Mouse (Mus musculus) liver, embryonic 13.5 days (tissue): ENCODE measurements around the gene Sptb. TPM values are rescaled to one million over a fixed set of nuclear protein-coding genes. Genes with fewer than 3 reads are reported as not detected.

Experiments used
- ATAC-seq: fragments of 200-750 bp; cut with Nextera tagmentation; 2 replicates; pipeline ENCODE4 v1.8.0; 2017; ENCODE audit warnings: low read depth, mild to moderate bottlenecking, moderate number of reproducible peaks, moderate library complexity
- DNase-seq: peaks from one replicate; pipeline ENCODE4 v3.0.0; 2022
- H3K27ac ChIP-seq: fragments of 300-500 bp; sonication (generic); 2 replicates; pipeline ENCODE4 v1.5.1; 2015; ENCODE audit warnings: moderate library complexity, mild to moderate bottlenecking, inconsistent platforms
- H3K27me3 ChIP-seq: fragments of 300-500 bp; sonication (generic); 2 replicates; pipeline ENCODE4 v1.6.1; 2015; ENCODE audit warnings: mild to moderate bottlenecking, inconsistent platforms
- H3K36me3 ChIP-seq: fragments of 300-500 bp; sonication (generic); 2 replicates; pipeline ENCODE4 v1.6.1; 2015; ENCODE audit warnings: mild to moderate bottlenecking, inconsistent platforms
- H3K4me1 ChIP-seq: fragments of 300-500 bp; sonication (generic); replicated peaks from 2 replicates; pipeline ENCODE4 v1.6.1; 2015; ENCODE audit warnings: inconsistent platforms
- H3K4me2 ChIP-seq: fragments of 300-500 bp; sonication (generic); 2 replicates; pipeline ENCODE4 v1.6.1; 2015; ENCODE audit warnings: inconsistent platforms, mild to moderate bottlenecking, moderate library complexity
- H3K4me3 ChIP-seq: fragments of 300-500 bp; sonication (generic); replicated peaks from 2 replicates; pipeline ENCODE4 v1.5.1; 2015; ENCODE audit warnings: mild to moderate bottlenecking, inconsistent platforms
- H3K9ac ChIP-seq: fragments of 300-500 bp; sonication (generic); 2 replicates; pipeline ENCODE4 v1.6.1; 2015; ENCODE audit warnings: mild to moderate bottlenecking, inconsistent platforms
- H3K9me3 ChIP-seq: fragments of 300-500 bp; sonication (generic); replicated peaks from 2 replicates; pipeline ENCODE4 v1.6.1; 2016; ENCODE audit warnings: inconsistent platforms
- WGBS: fragments of 180-500 bp; shearing (Covaris S2); methylation state at CpG from one replicate; pipeline ENCODE4 v1.1.7; 2015; ENCODE audit not compliant: insufficient replicate concordance; 5-methylcytosine and 5-hydroxymethylcytosine counted together
- polyA plus RNA-seq: library from polyadenylated mRNA; unstranded; fragments of >200 nt; fragmentation: Nextera tagmentation; extraction: Ambion mirVana; gene quantifications from 2 replicates; pipeline ENCODE4 v1.2.1, GENCODE M21; 2015

Gene Sptb
- polyA plus RNA-seq, 1 experiment from 2014 or later = 39.7 TPM

DNA sequence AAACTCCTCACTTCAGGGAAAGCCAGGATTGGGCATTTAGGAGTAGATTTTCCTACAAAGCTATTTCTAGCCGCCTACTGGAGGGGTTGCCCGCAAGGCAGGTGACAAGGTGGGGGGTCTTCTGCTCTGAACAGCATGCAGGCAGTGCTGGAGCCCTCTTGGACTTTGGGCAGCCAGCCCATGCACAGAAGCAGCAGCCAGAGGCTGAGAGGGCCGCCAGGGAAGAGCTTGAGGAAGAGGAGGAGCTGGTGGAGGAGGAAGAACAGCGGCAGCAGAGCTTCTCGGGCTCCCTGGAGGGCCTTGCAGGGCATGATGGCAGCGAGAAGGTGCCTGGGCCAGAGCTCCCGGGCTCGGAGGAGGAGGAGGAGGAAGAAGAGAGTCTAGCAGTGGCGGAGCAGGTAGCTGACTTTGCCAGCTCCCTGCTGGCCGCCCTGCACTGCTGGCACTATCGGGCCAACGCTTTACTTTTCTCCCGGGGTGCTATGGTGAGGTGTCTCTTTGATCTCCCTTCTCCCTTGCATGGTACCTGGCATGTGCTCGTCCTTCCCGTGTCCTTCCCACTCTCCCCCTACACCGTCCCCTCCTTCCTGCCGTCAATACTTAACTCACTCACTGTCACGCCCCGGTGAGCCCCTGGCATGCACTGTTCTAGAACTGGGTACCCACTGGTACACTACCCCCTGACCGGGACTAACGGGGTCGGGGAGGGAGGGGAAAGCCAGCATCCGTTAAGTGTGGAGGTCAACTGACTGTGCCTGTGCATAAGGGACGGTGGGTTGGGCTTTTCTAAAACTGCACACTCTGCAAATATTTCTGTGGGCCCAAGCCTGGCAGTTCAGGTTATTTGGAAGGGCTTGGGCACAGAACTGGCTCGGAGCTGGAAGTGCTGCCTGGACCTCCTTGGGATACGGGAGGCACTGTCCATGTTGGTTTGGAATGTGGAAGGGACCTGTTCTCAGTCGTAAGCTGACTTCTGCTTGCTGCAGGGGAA, 137.8 kb downstream of the Sptb start:
- no peak overlapping the region for H3K4me3 ChIP-seq
- no peaks in the 10 kb centered on the region for H3K9me3 ChIP-seq
- H3K9ac ChIP-seq = no peak overlapping the region
- ATAC-seq (no peak), DNase-seq (no peak)
- peaks cover 16% of the 10 kb centered on the region; the same call in 1 of the 2 replicates for H3K27me3 ChIP-seq
- no peak overlapping the region for H3K27ac ChIP-seq
- peaks cover 31% of the 10 kb centered on the region for H3K36me3 ChIP-seq
- WGBS = 73% methylated on average over 27 of the region's 27 CpGs
- H3K4me1 ChIP-seq = peaks cover 22% of the 10 kb centered on the region
- no peak overlapping the region for H3K4me2 ChIP-seq

DNA sequence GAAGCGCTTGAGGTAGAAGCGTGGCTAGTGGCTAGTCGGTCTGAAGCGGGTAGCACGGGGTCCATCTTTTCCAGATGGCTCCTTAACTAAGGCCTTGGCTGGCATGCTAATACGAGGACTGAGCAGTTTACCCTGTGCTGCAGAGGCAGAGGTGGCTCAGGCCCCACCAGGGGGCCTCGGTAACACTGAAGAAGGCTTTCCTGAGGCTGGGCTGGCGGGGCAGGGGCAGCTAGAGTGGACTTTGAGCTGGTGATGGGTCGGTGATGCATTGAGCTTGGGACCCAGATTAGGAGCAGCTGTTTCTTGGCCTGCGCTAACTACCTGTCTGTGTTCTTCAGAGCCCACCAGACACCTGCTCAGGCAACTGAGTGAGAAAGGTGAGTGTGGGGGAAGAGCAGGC, 139.1 kb downstream of the Sptb start:
- ATAC-seq = no peak
- DNase-seq = no peak
- H3K9me3 ChIP-seq = no peaks in the 10 kb centered on the region
- peaks cover 15% of the 10 kb centered on the region for H3K4me1 ChIP-seq
- peaks cover 12% of the 10 kb centered on the region; the same call in 1 of the 2 replicates for H3K27me3 ChIP-seq
- H3K4me2 ChIP-seq = no peak overlapping the region
- no peak overlapping the region for H3K27ac ChIP-seq
- 72% methylated on average over 10 of the region's 10 CpGs for WGBS
- no peak overlapping the region for H3K9ac ChIP-seq
- H3K36me3 ChIP-seq = peaks cover 29% of the 10 kb centered on the region
- no peak overlapping the region for H3K4me3 ChIP-seq

DNA sequence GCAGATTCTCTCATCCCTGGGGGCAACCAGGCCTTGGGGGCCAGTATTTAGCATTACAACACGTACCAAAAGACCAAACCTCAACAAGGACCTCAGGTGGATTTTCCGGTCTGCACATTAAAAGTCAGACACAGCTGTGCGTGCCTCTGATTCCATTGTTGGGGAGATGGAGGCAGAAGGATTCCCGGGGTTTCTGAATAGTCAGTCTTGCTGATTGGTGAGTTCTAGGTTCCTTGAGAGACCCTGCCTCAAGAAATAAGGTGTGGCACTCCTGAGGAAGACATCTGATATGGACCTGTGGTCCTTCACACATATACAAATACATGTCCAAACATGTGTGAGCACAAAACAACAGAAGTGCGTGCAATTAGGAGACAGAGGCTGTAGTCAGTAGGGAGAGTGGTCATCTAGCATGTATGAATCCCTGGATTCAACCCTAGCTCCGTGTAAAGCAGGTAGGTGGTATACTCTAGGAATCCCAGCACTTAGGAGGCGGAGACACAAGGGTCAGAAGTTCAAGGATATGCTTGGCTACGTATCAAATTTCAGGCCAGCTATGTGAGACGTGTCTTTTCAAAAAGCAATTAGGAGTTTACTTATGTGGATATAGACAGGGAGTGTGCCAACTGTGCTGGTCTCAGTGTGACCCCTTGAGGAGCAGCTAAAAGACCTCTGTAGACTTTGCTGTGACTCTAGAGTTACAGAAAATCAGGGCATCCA, 140.0 kb downstream of the Sptb start:
- DNase-seq (no peak), ATAC-seq (no peak)
- no peak overlapping the region for H3K4me2 ChIP-seq
- H3K9me3 ChIP-seq = no peaks in the 10 kb centered on the region
- peaks cover 12% of the 10 kb centered on the region; the same call in 1 of the 2 replicates for H3K27me3 ChIP-seq
- peaks cover 6% of the 10 kb centered on the region for H3K4me1 ChIP-seq
- H3K4me3 ChIP-seq = no peak overlapping the region
- H3K27ac ChIP-seq = no peak overlapping the region
- H3K9ac ChIP-seq = no peak overlapping the region
- H3K36me3 ChIP-seq = peaks cover 30% of the 10 kb centered on the region
- WGBS = 65% methylated on average over 9 of the region's 9 CpGs

DNA sequence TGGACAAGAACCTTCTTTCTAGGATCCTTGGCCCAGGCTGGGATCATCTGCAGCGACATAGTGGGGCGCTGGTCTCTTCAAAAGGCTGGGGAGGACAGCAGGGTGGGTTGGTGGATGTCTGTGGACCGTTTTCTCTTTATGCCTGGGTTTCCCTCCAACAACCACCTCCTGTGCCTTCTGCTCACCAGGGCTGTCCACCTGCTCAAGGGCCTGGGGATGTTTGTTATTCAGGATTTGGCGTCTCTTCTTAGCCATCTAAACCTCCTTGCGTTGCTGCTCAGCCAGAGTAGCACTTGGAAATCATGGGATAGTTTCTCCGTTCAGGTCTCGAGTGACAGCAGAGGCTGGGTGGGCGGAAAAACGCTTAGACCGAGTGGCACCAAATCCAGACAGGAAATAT, 144.1 kb downstream of the Sptb start:
- DNase-seq = no peak
- H3K9me3 ChIP-seq = no peaks in the 10 kb centered on the region
- no peak overlapping the region for H3K27ac ChIP-seq
- H3K4me1 ChIP-seq = peaks cover 3% of the 10 kb centered on the region; the same call in 1 of the 2 replicates
- H3K4me3 ChIP-seq = no peak overlapping the region
- peaks cover 47% of the 10 kb centered on the region for H3K36me3 ChIP-seq
- no peak for ATAC-seq
- H3K9ac ChIP-seq = no peak overlapping the region
- WGBS = 90% methylated on average over 10 of the region's 10 CpGs
- no peaks in the 10 kb centered on the region for H3K27me3 ChIP-seq
- no peak overlapping the region for H3K4me2 ChIP-seq

DNA sequence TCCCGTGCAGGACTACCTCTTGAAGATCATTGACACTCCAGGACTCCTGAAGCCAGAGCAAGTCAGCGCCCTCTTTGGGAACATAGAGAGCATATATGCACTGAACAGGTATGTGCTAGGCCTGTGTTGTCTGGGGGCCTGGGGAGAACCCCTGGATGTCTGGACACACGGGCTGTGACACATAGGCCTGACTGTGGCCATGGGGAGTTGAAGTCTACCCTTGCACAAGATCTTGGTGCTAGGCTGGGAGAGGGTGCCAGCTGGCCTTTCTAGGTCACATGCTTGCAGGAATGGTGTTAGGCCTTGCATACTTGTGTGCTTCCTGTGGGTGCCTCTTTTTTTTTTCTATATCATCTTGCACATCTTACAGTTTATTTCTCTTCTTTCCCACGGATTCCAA, 148.2 kb downstream of the Sptb start:
- Histone ChIP-seq H3K27ac (no peak overlapping the region), H3K9me3 (no peaks in the 10 kb centered on the region), H3K4me3 (no peak overlapping the region), H3K4me1 (peaks cover 9% of the 10 kb centered on the region), H3K9ac (no peak overlapping the region), H3K36me3 (peaks cover 53% of the 10 kb centered on the region), H3K27me3 (peaks cover 2% of the 10 kb centered on the region; the same call in 1 of the 2 replicates), H3K4me2 (no peak overlapping the region)
- 55% methylated on average over 4 of the region's 4 CpGs for WGBS
- ATAC-seq (no peak), DNase-seq (no peak)

DNA sequence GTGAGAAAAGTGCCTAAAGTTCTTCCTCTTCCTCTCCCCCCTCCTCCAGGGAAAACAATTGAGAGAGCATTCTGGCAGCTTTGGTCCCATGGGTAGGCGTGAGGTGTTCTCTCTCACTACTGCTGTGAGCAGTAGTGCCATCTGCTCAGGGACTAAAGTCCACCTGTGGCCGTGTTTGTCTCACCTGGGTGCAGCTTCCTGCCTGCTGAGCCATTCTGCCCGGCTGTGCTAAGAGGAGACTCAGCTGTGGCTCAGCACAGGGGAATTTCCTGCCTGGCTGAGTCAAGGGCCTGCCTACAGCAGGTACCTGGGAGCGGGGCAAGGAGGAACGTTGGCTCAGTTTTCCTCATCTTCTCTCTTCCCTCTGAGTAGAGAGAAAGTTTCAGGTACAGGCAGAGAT, 152.1 kb downstream of the Sptb start:
- no peaks in the 10 kb centered on the region for H3K9me3 ChIP-seq
- H3K4me1 ChIP-seq = peaks cover 39% of the 10 kb centered on the region
- H3K4me3 ChIP-seq = no peak overlapping the region
- peaks cover 7% of the 10 kb centered on the region; the same call in 1 of the 2 replicates for H3K27me3 ChIP-seq
- no peak overlapping the region for H3K27ac ChIP-seq
- DNase-seq (no peak), ATAC-seq (no peak)
- no peak overlapping the region for H3K9ac ChIP-seq
- no peak overlapping the region for H3K4me2 ChIP-seq
- WGBS = 42% methylated on average over 5 of the region's 5 CpGs
- H3K36me3 ChIP-seq = peaks cover 19% of the 10 kb centered on the region

DNA sequence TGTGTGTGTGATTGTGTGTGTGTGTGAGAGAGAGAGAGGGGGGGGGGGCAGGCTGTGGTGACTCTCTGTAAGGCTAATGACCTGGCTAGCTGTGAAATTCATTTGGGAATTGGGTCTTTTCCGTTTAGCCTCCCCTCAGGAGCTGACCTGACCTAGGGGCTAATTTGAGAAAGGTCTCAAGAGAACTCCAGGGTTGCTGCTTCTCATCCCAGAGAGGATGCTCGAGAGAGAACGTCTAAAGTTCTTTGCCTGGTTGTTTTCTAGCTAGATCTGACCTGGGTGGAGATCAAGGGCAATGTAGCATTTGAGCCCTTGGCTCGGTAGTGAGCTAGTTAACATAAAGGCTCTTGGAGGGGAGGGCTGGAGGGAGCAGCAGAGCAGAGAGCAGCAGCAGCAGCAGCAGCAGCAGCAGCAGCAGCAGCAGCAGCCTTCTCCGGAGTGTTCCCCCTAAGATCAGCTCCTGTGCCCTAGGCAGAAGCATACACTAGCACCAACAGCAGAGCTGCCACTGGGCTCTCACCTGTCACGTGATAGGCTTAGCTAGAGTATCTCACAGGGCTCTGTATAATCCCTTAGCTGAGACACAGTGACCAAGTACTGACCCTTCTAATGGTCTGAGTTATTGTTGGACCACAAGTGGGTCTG, 153.5 kb downstream of the Sptb start:
- Histone ChIP-seq H3K27me3 (peaks cover 7% of the 10 kb centered on the region; the same call in 1 of the 2 replicates), H3K4me3 (no peak overlapping the region), H3K9ac (no peak overlapping the region), H3K4me1 (peaks cover 50% of the 10 kb centered on the region), H3K36me3 (peaks cover 14% of the 10 kb centered on the region), H3K4me2 (no peak overlapping the region), H3K9me3 (no peaks in the 10 kb centered on the region), H3K27ac (no peak overlapping the region)
- DNase-seq (no peak), ATAC-seq (peak; percentile 37; the same call in 1 of the 2 replicates)
- 34% methylated on average over 6 of the region's 6 CpGs for WGBS

DNA sequence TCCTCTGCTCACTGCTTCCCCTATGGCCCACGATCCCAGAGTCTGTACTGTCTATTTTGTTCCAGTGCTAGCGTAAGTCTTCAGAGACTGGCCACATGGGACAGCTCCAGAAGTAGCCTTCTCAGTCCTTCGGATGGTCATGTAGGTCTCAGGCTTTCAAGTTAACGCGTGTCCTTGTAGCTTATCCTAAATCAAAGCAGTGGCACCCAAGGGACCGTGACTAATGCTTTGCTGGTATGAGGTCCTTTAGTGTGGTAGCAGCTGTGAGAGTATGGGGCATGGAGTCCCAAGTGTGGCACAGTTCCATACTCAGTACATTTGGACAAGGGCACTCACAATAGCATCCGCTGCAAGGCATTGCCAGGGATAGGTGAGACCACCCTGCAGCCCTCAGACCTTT, 154.2 kb downstream of the Sptb start:
- H3K4me3 ChIP-seq = no peak overlapping the region
- no peak for ATAC-seq
- H3K9ac ChIP-seq = no peak overlapping the region
- 65% methylated on average over 7 of the region's 7 CpGs for WGBS
- peaks cover 12% of the 10 kb centered on the region; the same call in 1 of the 2 replicates for H3K36me3 ChIP-seq
- peaks cover 52% of the 10 kb centered on the region for H3K4me1 ChIP-seq
- H3K4me2 ChIP-seq = no peak overlapping the region
- H3K27ac ChIP-seq = no peak overlapping the region
- H3K9me3 ChIP-seq = no peaks in the 10 kb centered on the region
- H3K27me3 ChIP-seq = peaks cover 7% of the 10 kb centered on the region; the same call in 1 of the 2 replicates
- no peak for DNase-seq

DNA sequence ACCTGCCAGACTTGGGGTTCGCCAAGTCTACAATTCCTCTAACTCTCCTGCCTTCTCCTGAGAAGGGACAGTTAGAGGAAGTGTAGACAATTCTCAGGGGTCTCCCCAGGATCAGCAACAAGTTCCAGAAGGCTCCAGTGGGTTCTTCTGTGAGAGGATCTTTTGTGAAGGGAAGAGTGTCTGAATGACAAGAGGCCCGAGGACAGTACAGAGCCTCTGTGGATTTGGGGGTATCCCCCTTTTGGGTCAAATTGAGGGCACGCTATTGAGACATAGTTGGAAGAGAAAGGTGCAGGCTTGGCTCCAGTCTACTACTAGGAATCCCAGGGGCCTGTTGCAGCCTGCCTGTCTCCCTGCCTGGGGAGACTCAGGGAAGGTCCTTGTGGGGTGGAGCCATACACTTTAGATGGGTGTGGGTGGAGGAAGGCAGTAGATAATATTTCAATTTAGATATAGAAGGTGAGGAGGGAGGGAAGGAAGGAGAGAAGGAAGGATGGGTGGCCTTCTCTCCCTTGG, 155.4 kb downstream of the Sptb start:
- WGBS = 66% methylated on average over 3 of the region's 3 CpGs

DNA sequence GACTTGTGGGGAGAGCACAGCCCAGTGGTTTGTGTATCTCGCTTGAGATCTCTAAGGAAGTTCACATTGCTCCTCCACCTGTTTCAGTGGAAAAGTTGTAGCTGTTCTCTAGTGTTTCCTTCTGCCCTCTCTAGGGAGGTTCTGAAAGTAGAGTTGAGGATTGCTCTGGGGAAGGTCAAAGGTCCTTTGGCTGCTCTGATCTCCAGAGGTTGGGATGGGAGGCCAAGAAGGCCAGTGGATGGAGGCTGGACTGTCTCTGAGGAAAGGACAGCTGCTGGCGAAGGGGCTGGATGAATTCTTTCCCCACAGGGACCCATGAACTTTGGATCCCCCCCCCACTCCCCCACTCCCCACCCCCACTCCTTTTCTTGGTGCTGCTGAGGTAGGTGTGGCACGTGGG, 156.0 kb downstream of the Sptb start:
- peaks cover 7% of the 10 kb centered on the region; the same call in 1 of the 2 replicates for H3K27me3 ChIP-seq
- H3K27ac ChIP-seq = no peak overlapping the region
- no peak overlapping the region for H3K4me3 ChIP-seq
- H3K4me1 ChIP-seq = peaks cover 52% of the 10 kb centered on the region
- no peaks in the 10 kb centered on the region for H3K9me3 ChIP-seq
- H3K9ac ChIP-seq = no peak overlapping the region
- 55% methylated on average over 3 of the region's 3 CpGs for WGBS
- DNase-seq (no peak), ATAC-seq (no peak)
- H3K36me3 ChIP-seq = no peaks in the 10 kb centered on the region
- no peak overlapping the region for H3K4me2 ChIP-seq

More for the DNA sequence above, 155.4 kb downstream of the Sptb start:
- Histone ChIP-seq H3K36me3 (0 out of 2 replicates have a peak, but pooled peaks cover under 1% of the 10 kb centered on the region), H3K27ac (no peak overlapping the region), H3K27me3 (peaks cover 7% of the 10 kb centered on the region; the same call in 1 of the 2 replicates), H3K4me2 (no peak overlapping the region), H3K4me3 (no peak overlapping the region), H3K9me3 (no peaks in the 10 kb centered on the region), H3K4me1 (peaks cover 52% of the 10 kb centered on the region), H3K9ac (no peak overlapping the region)
- ATAC-seq (no peak), DNase-seq (no peak)

DNA sequence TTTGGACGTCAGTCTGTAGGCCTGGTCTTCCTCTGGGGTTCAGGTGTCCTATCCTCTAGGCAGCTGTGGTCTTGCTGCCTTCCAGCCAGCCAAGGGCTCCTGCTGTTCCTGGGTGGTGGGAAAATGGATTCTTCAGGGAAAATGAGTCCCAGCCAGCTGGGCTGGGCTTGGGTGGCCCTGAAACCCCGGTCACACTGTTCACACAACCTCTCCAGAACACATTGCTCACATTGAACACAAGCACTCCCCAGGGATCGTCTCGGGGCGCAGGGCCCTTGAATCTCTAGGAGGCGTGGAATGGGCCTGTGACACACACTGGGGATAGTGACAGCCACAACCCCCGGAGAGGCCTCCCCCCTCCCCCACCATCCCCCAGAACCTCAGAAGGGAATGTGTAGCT, 156.4 kb downstream of the Sptb start:
- peaks cover 56% of the 10 kb centered on the region for H3K4me1 ChIP-seq
- peaks cover 7% of the 10 kb centered on the region; the same call in 1 of the 2 replicates for H3K27me3 ChIP-seq
- no peak overlapping the region for H3K9ac ChIP-seq
- WGBS = 60% methylated on average over 7 of the region's 7 CpGs
- ATAC-seq = no peak
- no peak overlapping the region for H3K4me3 ChIP-seq
- H3K27ac ChIP-seq = no peak overlapping the region
- no peak for DNase-seq
- no peaks in the 10 kb centered on the region for H3K36me3 ChIP-seq
- H3K4me2 ChIP-seq = no peak overlapping the region
- H3K9me3 ChIP-seq = no peaks in the 10 kb centered on the region
